Mouse (Mus musculus): ENCODE results near the gene Aurka. TPM values are rescaled to one million over a fixed set of nuclear protein-coding genes. Genes with fewer than 3 reads are reported as not detected.

Gene Aurka
- polyA plus RNA-seq, 1 experiment from 2014 or later: 86.6 TPM

GRCm38 (mm10) chr2:172381898-172382297, 11.6 kb upstream of the Aurka start:
- no peaks in the 10 kb centered on the region for H3K9me3 ChIP-seq
- H3K36me3 ChIP-seq: peaks cover 64% of the 10 kb centered on the region
- no peak overlapping the region for H3K4me2 ChIP-seq
- H3K27ac ChIP-seq (replicated peaks): no peak overlapping the region
- H3K4me1 ChIP-seq: peaks cover 6% of the 10 kb centered on the region
- 78% methylated on average over 12 of the region's 12 CpGs for WGBS
- no peak for ATAC-seq (ENCODE audit: extremely low read depth, insufficient number of reproducible peaks, low FRiP score, low TSS enrichment)
- H3K27me3 ChIP-seq (replicated peaks): no peaks in the 10 kb centered on the region
- no peak overlapping the region for H3K4me3 ChIP-seq
- H3K9ac ChIP-seq: no peak overlapping the region

- 89% methylated on average over 11 of the region's 11 CpGs for WGBS
- no peak overlapping the region for H3K27ac ChIP-seq (replicated peaks)
- H3K9ac ChIP-seq: no peak overlapping the region
- ATAC-seq (ENCODE audit: extremely low read depth, insufficient number of reproducible peaks, low FRiP score, low TSS enrichment): no peak
- H3K4me3 ChIP-seq: no peak overlapping the region
- H3K36me3 ChIP-seq: peaks cover 69% of the 10 kb centered on the region
- no peaks in the 10 kb centered on the region for H3K27me3 ChIP-seq (replicated peaks)
- H3K9me3 ChIP-seq: no peaks in the 10 kb centered on the region
- peaks cover 6% of the 10 kb centered on the region for H3K4me1 ChIP-seq
- H3K4me2 ChIP-seq: no peak overlapping the region
Measured at GRCm38 (mm10) chr2:172381341-172381740, 11.0 kb upstream of the Aurka start.

GRCm38 (mm10) chr2:172380513-172380912, 10.2 kb upstream of the Aurka start:
- H3K9ac ChIP-seq: no peak overlapping the region
- WGBS: 92% methylated on average over 17 of the region's 17 CpGs
- no peaks in the 10 kb centered on the region for H3K27me3 ChIP-seq (replicated peaks)
- no peak overlapping the region for H3K4me2 ChIP-seq
- no peak overlapping the region for H3K27ac ChIP-seq (replicated peaks)
- no peak for ATAC-seq (ENCODE audit: extremely low read depth, insufficient number of reproducible peaks, low FRiP score, low TSS enrichment)
- peaks cover 78% of the 10 kb centered on the region for H3K36me3 ChIP-seq
- no peaks in the 10 kb centered on the region for H3K9me3 ChIP-seq
- H3K4me1 ChIP-seq: peaks cover 6% of the 10 kb centered on the region
- H3K4me3 ChIP-seq: no peak overlapping the region

- Histone ChIP-seq H3K9me3 (no peaks in the 10 kb centered on the region), H3K4me1 (no peaks in the 10 kb centered on the region), H3K27ac (replicated peaks) (no peak overlapping the region), H3K36me3 (peaks cover 97% of the 10 kb centered on the region), H3K4me3 (no peak overlapping the region), H3K27me3 (replicated peaks) (no peaks in the 10 kb centered on the region), H3K4me2 (no peak overlapping the region), H3K9ac (no peak overlapping the region)
- WGBS: 63% methylated on average over 7 of the region's 7 CpGs
- ATAC-seq (ENCODE audit: extremely low read depth, insufficient number of reproducible peaks, low FRiP score, low TSS enrichment): no peak
Measured at GRCm38 (mm10) chr2:172378332-172378731, 8.0 kb upstream of the Aurka start.

- no peak overlapping the region for H3K9ac ChIP-seq
- peaks cover 94% of the 10 kb centered on the region for H3K36me3 ChIP-seq
- no peak overlapping the region for H3K4me2 ChIP-seq
- H3K9me3 ChIP-seq: no peaks in the 10 kb centered on the region
- peaks cover 5% of the 10 kb centered on the region for H3K4me1 ChIP-seq
- H3K27me3 ChIP-seq (replicated peaks): no peaks in the 10 kb centered on the region
- ATAC-seq (ENCODE audit: extremely low read depth, insufficient number of reproducible peaks, low FRiP score, low TSS enrichment): no peak
- 58% methylated on average over 5 of the region's 5 CpGs for WGBS
- H3K27ac ChIP-seq (replicated peaks): no peak overlapping the region
- H3K4me3 ChIP-seq: no peak overlapping the region
Measured at GRCm38 (mm10) chr2:172376999-172377515, 6.7 kb upstream of the Aurka start.

- Histone ChIP-seq H3K36me3 (peaks cover 89% of the 10 kb centered on the region), H3K27ac (replicated peaks) (no peak overlapping the region), H3K9me3 (no peaks in the 10 kb centered on the region), H3K4me2 (no peak overlapping the region), H3K9ac (no peak overlapping the region), H3K27me3 (replicated peaks) (no peaks in the 10 kb centered on the region), H3K4me3 (no peak overlapping the region), H3K4me1 (peaks cover 10% of the 10 kb centered on the region)
- ATAC-seq (ENCODE audit: extremely low read depth, insufficient number of reproducible peaks, low FRiP score, low TSS enrichment): no peak
- WGBS: 82% methylated on average over 4 of the region's 4 CpGs
Measured at GRCm38 (mm10) chr2:172376551-172376950, 6.2 kb upstream of the Aurka start.

- Histone ChIP-seq H3K27ac (replicated peaks) (peak overlapping the region; percentile 70), H3K4me3 (peak overlapping the region; percentile 97), H3K36me3 (peaks cover 65% of the 10 kb centered on the region), H3K4me2 (peak overlapping the region; percentile 81), H3K4me1 (peaks cover 44% of the 10 kb centered on the region), H3K27me3 (replicated peaks) (no peaks in the 10 kb centered on the region), H3K9me3 (no peaks in the 10 kb centered on the region), H3K9ac (peak overlapping the region; percentile 97)
- 0% methylated on average over 11 of the region's 11 CpGs for WGBS
- no peak for ATAC-seq (ENCODE audit: extremely low read depth, insufficient number of reproducible peaks, low FRiP score, low TSS enrichment)
Measured at GRCm38 (mm10) chr2:172371258-172371657, 923 bp upstream of the Aurka start.

- peaks cover 13% of the 10 kb centered on the region for H3K4me1 ChIP-seq
- H3K27me3 ChIP-seq (replicated peaks): no peaks in the 10 kb centered on the region
- no peak overlapping the region for H3K9ac ChIP-seq
- H3K4me2 ChIP-seq: no peak overlapping the region
- H3K9me3 ChIP-seq: no peaks in the 10 kb centered on the region
- H3K27ac ChIP-seq (replicated peaks): no peak overlapping the region
- WGBS: 82% methylated on average over 7 of the region's 7 CpGs
- H3K4me3 ChIP-seq: no peak overlapping the region
- H3K36me3 ChIP-seq: peaks cover 100% of the 10 kb centered on the region
- ATAC-seq (ENCODE audit: extremely low read depth, insufficient number of reproducible peaks, low FRiP score, low TSS enrichment): no peak
Measured at GRCm38 (mm10) chr2:172363176-172363575, 7.2 kb downstream of the Aurka start.

GRCm38 (mm10) chr2:172355833-172356232, 14.5 kb downstream of the Aurka start:
- Histone ChIP-seq H3K9me3 (no peaks in the 10 kb centered on the region), H3K4me1 (peaks cover 4% of the 10 kb centered on the region), H3K27me3 (replicated peaks) (no peaks in the 10 kb centered on the region), H3K36me3 (peaks cover 86% of the 10 kb centered on the region), H3K4me3 (no peak overlapping the region), H3K9ac (no peak overlapping the region), H3K4me2 (no peak overlapping the region), H3K27ac (replicated peaks) (no peak overlapping the region)
- WGBS: 82% methylated on average over 5 of the region's 5 CpGs
- ATAC-seq (ENCODE audit: extremely low read depth, insufficient number of reproducible peaks, low FRiP score, low TSS enrichment): no peak

GRCm38 (mm10) chr2:172354761-172355160, 15.6 kb downstream of the Aurka start:
- ATAC-seq (ENCODE audit: extremely low read depth, insufficient number of reproducible peaks, low FRiP score, low TSS enrichment): no peak
- Histone ChIP-seq H3K4me3 (no peak overlapping the region), H3K27me3 (replicated peaks) (no peaks in the 10 kb centered on the region), H3K4me2 (no peak overlapping the region), H3K27ac (replicated peaks) (no peak overlapping the region), H3K9me3 (no peaks in the 10 kb centered on the region), H3K9ac (no peak overlapping the region), H3K36me3 (peaks cover 75% of the 10 kb centered on the region), H3K4me1 (peaks cover 14% of the 10 kb centered on the region)
- 85% methylated on average over 9 of the region's 9 CpGs for WGBS

GRCm38 (mm10) chr2:172353218-172353617, 17.1 kb downstream of the Aurka start:
- peaks cover 60% of the 10 kb centered on the region for H3K36me3 ChIP-seq
- WGBS: 81% methylated on average over 9 of the region's 9 CpGs
- no peaks in the 10 kb centered on the region for H3K27me3 ChIP-seq (replicated peaks)

GRCm38 (mm10) chr2:172350773-172351172, 19.6 kb downstream of the Aurka start:
- H3K27ac ChIP-seq (replicated peaks): no peak overlapping the region
- no peak for ATAC-seq (ENCODE audit: extremely low read depth, insufficient number of reproducible peaks, low FRiP score, low TSS enrichment)
- peak overlapping the region; percentile 91 for H3K4me2 ChIP-seq
- H3K27me3 ChIP-seq (replicated peaks): no peaks in the 10 kb centered on the region
- peaks cover 35% of the 10 kb centered on the region for H3K36me3 ChIP-seq
- H3K4me3 ChIP-seq: peak overlapping the region; percentile 77
- no peaks in the 10 kb centered on the region for H3K9me3 ChIP-seq
- H3K9ac ChIP-seq: peak overlapping the region; percentile 64; the same call in 1 of the 2 replicates
- peaks cover 42% of the 10 kb centered on the region for H3K4me1 ChIP-seq
- 57% methylated on average over 8 of the region's 8 CpGs for WGBS

More at GRCm38 (mm10) chr2:172353218-172353617, 17.1 kb downstream of the Aurka start:
- Histone ChIP-seq H3K4me2 (no peak overlapping the region), H3K4me1 (peaks cover 23% of the 10 kb centered on the region), H3K27ac (replicated peaks) (no peak overlapping the region), H3K4me3 (no peak overlapping the region), H3K9me3 (no peaks in the 10 kb centered on the region), H3K9ac (no peak overlapping the region)
- ATAC-seq (ENCODE audit: extremely low read depth, insufficient number of reproducible peaks, low FRiP score, low TSS enrichment): no peak

Data from heart, embryonic 13.5 days (tissue).